In the genomic region with DNA sequence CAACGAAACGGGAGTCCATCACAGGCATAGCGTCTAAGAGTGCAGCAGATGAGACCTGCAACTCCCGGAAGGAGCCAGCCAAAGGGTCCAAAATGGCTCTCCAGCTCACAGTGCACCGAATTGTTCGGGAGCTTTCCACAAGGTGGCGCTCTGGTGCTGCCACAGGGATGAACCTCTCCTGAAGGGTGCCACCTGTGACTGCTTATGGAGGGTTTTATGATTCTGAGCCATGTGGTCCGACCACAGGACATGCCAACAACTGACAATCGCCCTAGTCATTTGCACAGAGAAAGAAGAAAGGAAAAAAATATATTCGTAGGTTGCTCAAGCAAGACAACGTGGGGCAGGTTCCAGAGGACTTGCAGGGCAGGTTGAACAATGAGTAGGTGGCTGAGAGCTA, we compare ENCODE assay signal across 8 mouse cellular contexts.
A peak's percentile ranks its signal among the peaks of the same experiment; 100 is the strongest.
DNase-seq lines count a peak whose midpoint lies in the region; ATAC-seq and TF ChIP-seq lines count a peak whose summit lies in the region.

No protein-coding gene starts in this region.

- WGBS in forebrain, postnatal 0 days: 42% methylated on average over 11 of the region's 11 CpGs
- WGBS in forebrain, embryonic 13.5 days: 48% methylated on average over 11 of the region's 11 CpGs
- WGBS in intestine, embryonic 15.5 days: 33% methylated on average over 11 of the region's 11 CpGs
- WGBS in neural tube, embryonic 14.5 days: 40% methylated on average over 11 of the region's 11 CpGs

- no peaks in the 10 kb centered on the region for H3K36me3 ChIP-seq in forebrain, postnatal 0 days (ENCODE audit: insufficient read depth)
- no peaks in the 10 kb centered on the region for H3K36me3 ChIP-seq in forebrain, embryonic 13.5 days (ENCODE audit: poor library complexity, severe bottlenecking)
- no peaks in the 10 kb centered on the region for H3K36me3 ChIP-seq in intestine, embryonic 15.5 days
- H3K36me3 ChIP-seq in neural tube, embryonic 14.5 days (ENCODE audit: control insufficient read depth, insufficient read depth, low read length): no peaks in the 10 kb centered on the region

- no peaks in the 10 kb centered on the region for H3K9me3 ChIP-seq in forebrain, postnatal 0 days (ENCODE audit: low read length)
- no peaks in the 10 kb centered on the region for H3K9me3 ChIP-seq in forebrain, embryonic 13.5 days (replicated peaks)
- H3K9me3 ChIP-seq in intestine, embryonic 15.5 days: no peaks in the 10 kb centered on the region
- no peaks in the 10 kb centered on the region for H3K9me3 ChIP-seq in neural tube, embryonic 14.5 days (ENCODE audit: control insufficient read depth, low read length)

- peak; percentile 88 for TF ChIP-seq CTCF in forebrain, postnatal 0 days (IDR thresholded peaks at IDR 0.05; ENCODE audit: low read depth)

- H3K27ac ChIP-seq in forebrain, postnatal 0 days (ENCODE audit: low read depth, low read length): no peak overlapping the region
- no peak overlapping the region for H3K27ac ChIP-seq in forebrain, embryonic 13.5 days
- H3K27ac ChIP-seq in intestine, embryonic 15.5 days: no peak overlapping the region
- no peak overlapping the region for H3K27ac ChIP-seq in neural tube, embryonic 14.5 days (ENCODE audit: low read depth, low read length)

- H3K4me2 ChIP-seq in forebrain, postnatal 0 days (ENCODE audit: low read depth): no peak overlapping the region
- H3K4me2 ChIP-seq in forebrain, embryonic 13.5 days: no peak overlapping the region
- no peak overlapping the region for H3K4me2 ChIP-seq in intestine, embryonic 15.5 days (replicated peaks)
- no peak overlapping the region for H3K4me2 ChIP-seq in neural tube, embryonic 14.5 days (ENCODE audit: low read depth, low read length)

- H3K27me3 ChIP-seq in forebrain, postnatal 0 days (ENCODE audit: insufficient read depth, low read length): no peaks in the 10 kb centered on the region
- H3K27me3 ChIP-seq in forebrain, embryonic 13.5 days: no peaks in the 10 kb centered on the region
- no peaks in the 10 kb centered on the region for H3K27me3 ChIP-seq in intestine, embryonic 15.5 days (replicated peaks)
- H3K27me3 ChIP-seq in neural tube, embryonic 14.5 days (ENCODE audit: control insufficient read depth, insufficient read depth, low read length): no peaks in the 10 kb centered on the region

- H3K4me1 ChIP-seq in forebrain, postnatal 0 days (ENCODE audit: insufficient read depth): no peaks in the 10 kb centered on the region
- H3K4me1 ChIP-seq in forebrain, embryonic 13.5 days: no peaks in the 10 kb centered on the region
- H3K4me1 ChIP-seq in intestine, embryonic 15.5 days (replicated peaks): 0 out of 2 replicates have a peak, but pooled peaks cover 2% of the 10 kb centered on the region
- no peaks in the 10 kb centered on the region for H3K4me1 ChIP-seq in neural tube, embryonic 14.5 days (ENCODE audit: control insufficient read depth, insufficient read depth, low read length)

- ATAC-seq in forebrain, postnatal 0 days: peak; percentile 71
- ATAC-seq in forebrain, embryonic 13.5 days: no peak
- peak; percentile 36; the same call in 1 of the 2 replicates for ATAC-seq in intestine, embryonic 15.5 days
- ATAC-seq in neural tube, embryonic 14.5 days (ENCODE audit: low read depth): peak; percentile 24; the same call in 1 of the 2 replicates

- no peak overlapping the region for H3K9ac ChIP-seq in forebrain, postnatal 0 days
- H3K9ac ChIP-seq in forebrain, embryonic 13.5 days: no peak overlapping the region
- H3K9ac ChIP-seq in intestine, embryonic 15.5 days: no peak overlapping the region
- H3K9ac ChIP-seq in neural tube, embryonic 14.5 days (replicated peaks; ENCODE audit: low read depth, low read length): no peak overlapping the region

- DNase-seq in forebrain, postnatal 0 days: peak; percentile 82
- peak; percentile 15 for DNase-seq in c-Kit-negative CD71-positive TER-119-positive erythroid progenitor cells, embryonic 14.5 days (ENCODE audit: low read depth, low spot score)
- peak; percentile 73 to 84 for DNase-seq in frontal cortex, postnatal 14 days (ENCODE audit: low spot score in 2 of 2)
- DNase-seq in left cerebral cortex, adult 9 months (ENCODE audit: low spot score in 2 of 2): peak; percentile 28 to 84
- DNase-seq in testis, postnatal 14 days (ENCODE audit: low spot score): peak; percentile 76

- no peak overlapping the region for H3K4me3 ChIP-seq in forebrain, postnatal 0 days (ENCODE audit: low read depth, low read length)
- H3K4me3 ChIP-seq in forebrain, embryonic 13.5 days: no peak overlapping the region
- H3K4me3 ChIP-seq in intestine, embryonic 15.5 days (replicated peaks): no peak overlapping the region
- H3K4me3 ChIP-seq in neural tube, embryonic 14.5 days (ENCODE audit: low read depth, low read length): no peak overlapping the region

Comparison
In these comparisons a context has a peak if more than half of its experiments do, and no peak if none do; other contexts are left out.
1. DNase-seq: peak in every context shown above with its lines; median percentile 82 in forebrain, postnatal 0 days; 78 in frontal cortex, postnatal 14 days; 76 in testis, postnatal 14 days; 56 in left cerebral cortex, adult 9 months; 15 in c-Kit-negative CD71-positive TER-119-positive erythroid progenitor cells, embryonic 14.5 days.